Mouse (Mus musculus): ENCODE results near the gene Btnl9. TPM values are rescaled to one million over a fixed set of nuclear protein-coding genes. Genes with fewer than 3 reads are reported as not detected.

Gene Btnl9
- total and polyA plus RNA-seq, 2 experiments from 2014 or later: 11.2 to 33.4 TPM

DNA sequence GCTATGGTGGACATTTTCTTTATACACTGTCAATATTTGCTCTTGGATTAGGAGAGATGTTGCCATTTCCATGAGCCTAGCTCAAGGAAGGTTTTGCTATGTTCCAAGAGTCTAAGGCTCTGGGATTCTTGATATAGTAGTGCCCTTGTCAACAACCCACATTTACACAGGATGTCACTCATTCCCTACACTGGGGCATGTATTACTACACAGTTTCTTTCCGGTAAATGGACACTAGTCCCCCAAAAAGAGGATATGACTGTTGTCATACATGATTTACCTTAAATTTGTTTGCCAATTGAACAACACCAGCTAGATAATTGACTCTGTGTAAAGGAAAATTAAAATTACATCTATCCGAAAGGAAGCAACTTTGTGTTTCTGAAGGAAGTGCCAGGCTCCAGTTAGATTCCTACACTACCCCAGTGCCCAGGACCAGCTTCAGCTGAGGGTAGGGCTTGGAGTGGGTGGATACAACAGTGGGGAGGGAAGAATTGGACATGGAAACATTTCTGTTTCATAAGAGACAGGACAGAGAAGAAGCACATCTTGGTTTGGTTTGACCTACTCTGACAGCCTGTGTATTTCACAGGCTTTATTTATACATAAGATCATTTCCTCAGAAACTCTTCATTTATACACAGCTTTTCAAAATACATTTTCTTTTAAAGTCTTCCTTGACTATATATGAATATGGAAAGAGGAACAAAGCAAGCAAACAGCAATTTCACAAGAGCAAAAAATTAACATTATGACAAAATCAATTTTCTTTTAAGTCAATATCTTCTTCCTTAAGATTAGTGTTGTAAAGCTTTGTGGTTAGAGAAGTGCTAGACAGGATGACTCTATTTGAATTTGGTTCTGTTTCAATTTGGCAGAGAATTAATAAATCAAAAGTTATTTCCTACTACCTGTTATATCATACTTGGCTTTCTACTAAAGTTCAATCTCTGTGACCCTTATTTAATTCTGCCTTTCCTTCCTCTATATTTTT, 29.8 kb downstream of the Btnl9 start:
- 81% methylated on average over 2 of the region's 2 CpGs for WGBS

DNA sequence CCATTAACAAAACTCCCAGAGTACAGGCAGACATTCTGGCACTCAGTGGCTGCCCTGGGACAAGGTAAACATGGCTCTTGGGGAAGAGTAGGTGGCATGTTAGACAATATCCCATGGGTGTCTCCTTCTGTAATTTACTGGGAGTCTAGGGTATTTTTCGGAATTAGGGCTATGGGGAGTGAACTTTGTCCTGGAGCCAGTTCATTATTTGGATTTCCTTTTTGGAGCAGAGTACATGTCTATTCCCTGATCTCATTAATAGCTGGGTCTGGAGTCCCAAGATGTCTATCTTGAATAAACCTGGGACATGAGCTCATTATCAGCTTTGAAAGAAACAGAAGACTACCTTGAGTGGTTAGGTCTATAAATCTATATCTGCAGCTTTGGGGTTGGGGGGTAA, 32.9 kb downstream of the Btnl9 start, which contains the start of gene Olfr1394:
Gene Olfr1394 (plus strand): TSS at position 301 of the 400 bp plus-strand sequence.
- 60% methylated on average over 1 of the region's 1 CpGs for WGBS
- Histone ChIP-seq H3K4me3 (ENCODE audit: low read depth, low read length) (no peak within 1 kb of the TSS), H3K9ac (replicated peaks; ENCODE audit: low read depth, low read length) (no peak within 1 kb of the TSS), H3K27me3 (ENCODE audit: control insufficient read depth, insufficient read depth, low read length) (no peaks in the 10 kb centered on the region), H3K4me2 (ENCODE audit: low read depth, low read length) (no peak within 1 kb of the TSS), H3K27ac (ENCODE audit: low read depth) (no peak within 1 kb of the TSS), H3K36me3 (replicated peaks; ENCODE audit: control insufficient read depth, insufficient read depth, low read length) (no peaks in the 10 kb centered on the region), H3K9me3 (replicated peaks; ENCODE audit: control insufficient read depth, low read length) (no peaks in the 10 kb centered on the region), H3K4me1 (ENCODE audit: control insufficient read depth, insufficient read depth) (no peaks in the 10 kb centered on the region)
- TF ChIP-seq CTCF (IDR thresholded peaks at IDR 0.05; ENCODE audit: low read depth) (no peak), EP300 (IDR thresholded peaks at IDR 0.05; ENCODE audit: low read depth) (no peak)
- DNase-seq (ENCODE audit: low spot score): no peak
- no peak for ATAC-seq (ENCODE audit: insufficient read depth, low read depth)

More for the DNA sequence above, 29.8 kb downstream of the Btnl9 start:
- Histone ChIP-seq H3K27me3 (ENCODE audit: control insufficient read depth, insufficient read depth, low read length) (no peaks in the 10 kb centered on the region), H3K27ac (ENCODE audit: low read depth) (no peak overlapping the region), H3K9me3 (replicated peaks; ENCODE audit: control insufficient read depth, low read length) (no peaks in the 10 kb centered on the region), H3K9ac (replicated peaks; ENCODE audit: low read depth, low read length) (no peak overlapping the region), H3K4me1 (ENCODE audit: control insufficient read depth, insufficient read depth) (no peaks in the 10 kb centered on the region), H3K36me3 (replicated peaks; ENCODE audit: control insufficient read depth, insufficient read depth, low read length) (no peaks in the 10 kb centered on the region), H3K4me2 (ENCODE audit: low read depth, low read length) (no peak overlapping the region), H3K4me3 (ENCODE audit: low read depth, low read length) (no peak overlapping the region)
- no peak for DNase-seq (ENCODE audit: low spot score)
- ATAC-seq (ENCODE audit: insufficient read depth, low read depth): no peak
- TF ChIP-seq EP300 (IDR thresholded peaks at IDR 0.05; ENCODE audit: low read depth) (no peak), CTCF (IDR thresholded peaks at IDR 0.05; ENCODE audit: low read depth) (no peak)

DNA sequence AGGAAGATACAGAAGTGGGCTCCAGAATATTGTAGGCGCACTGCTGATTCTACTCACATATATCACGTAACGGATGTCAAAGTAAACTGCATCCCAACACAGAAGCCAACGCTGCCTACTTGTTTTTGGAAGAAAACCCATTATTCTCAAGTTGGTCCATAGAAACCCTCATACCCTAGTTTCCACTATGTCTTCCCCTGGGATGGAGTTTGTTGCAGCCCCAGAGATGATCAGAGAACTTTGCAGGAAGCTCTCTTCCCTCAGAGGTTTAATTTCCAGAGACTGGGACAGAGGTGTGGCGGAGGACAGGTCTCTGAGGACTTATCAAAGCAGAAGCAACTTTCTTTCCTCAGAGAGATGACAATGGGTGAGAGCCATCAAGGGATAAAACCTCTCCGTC, 45.0 kb downstream of the Btnl9 start, which contains the start of gene Olfr1395:
Gene Olfr1395 (plus strand): TSS at position 301 of the 400 bp plus-strand sequence.
- Histone ChIP-seq H3K9ac (replicated peaks; ENCODE audit: low read depth, low read length) (no peak within 1 kb of the TSS), H3K27me3 (ENCODE audit: control insufficient read depth, insufficient read depth, low read length) (no peaks in the 10 kb centered on the region), H3K4me3 (ENCODE audit: low read depth, low read length) (no peak within 1 kb of the TSS), H3K27ac (ENCODE audit: low read depth) (no peak within 1 kb of the TSS), H3K4me2 (ENCODE audit: low read depth, low read length) (no peak within 1 kb of the TSS), H3K36me3 (replicated peaks; ENCODE audit: control insufficient read depth, insufficient read depth, low read length) (no peaks in the 10 kb centered on the region), H3K9me3 (replicated peaks; ENCODE audit: control insufficient read depth, low read length) (no peaks in the 10 kb centered on the region), H3K4me1 (ENCODE audit: control insufficient read depth, insufficient read depth) (no peaks in the 10 kb centered on the region)
- DNase-seq (ENCODE audit: low spot score) (no peak), ATAC-seq (ENCODE audit: insufficient read depth, low read depth) (no peak)
- WGBS: 83% methylated on average over 6 of the region's 6 CpGs
- TF ChIP-seq EP300 (IDR thresholded peaks at IDR 0.05; ENCODE audit: low read depth): no peak
- no peak for TF ChIP-seq CTCF (IDR thresholded peaks at IDR 0.05; ENCODE audit: low read depth)

DNA sequence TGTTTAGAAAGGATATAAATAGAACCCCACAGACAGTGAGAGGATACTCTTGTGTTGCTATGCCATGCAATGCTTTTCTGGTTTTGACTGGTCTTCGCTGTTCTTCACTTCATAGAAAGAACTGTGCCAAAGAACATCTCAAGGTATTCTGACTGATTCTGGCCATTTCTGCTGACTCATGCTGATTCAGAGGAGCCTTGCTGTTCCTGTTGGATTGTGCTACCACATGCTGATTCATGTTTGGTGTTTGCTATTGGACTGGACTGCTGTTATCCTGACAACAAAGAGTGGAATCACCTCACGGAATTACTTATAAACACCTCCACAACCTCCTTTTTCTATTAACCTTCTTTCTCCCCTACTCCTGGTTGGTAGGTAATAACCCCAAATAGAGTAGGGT, 62.8 kb downstream of the Btnl9 start:
- no peaks in the 10 kb centered on the region for H3K27me3 ChIP-seq (ENCODE audit: control insufficient read depth, insufficient read depth, low read length)
- no peaks in the 10 kb centered on the region for H3K36me3 ChIP-seq (replicated peaks; ENCODE audit: control insufficient read depth, insufficient read depth, low read length)
- 82% methylated on average over 2 of the region's 2 CpGs for WGBS
- ATAC-seq (ENCODE audit: insufficient read depth, low read depth): no peak
- TF ChIP-seq CTCF (IDR thresholded peaks at IDR 0.05; ENCODE audit: low read depth) (no peak), EP300 (IDR thresholded peaks at IDR 0.05; ENCODE audit: low read depth) (no peak)
- H3K9me3 ChIP-seq (replicated peaks; ENCODE audit: control insufficient read depth, low read length): no peaks in the 10 kb centered on the region
- H3K27ac ChIP-seq (ENCODE audit: low read depth): no peak overlapping the region
- no peak overlapping the region for H3K4me3 ChIP-seq (ENCODE audit: low read depth, low read length)
- no peak overlapping the region for H3K9ac ChIP-seq (replicated peaks; ENCODE audit: low read depth, low read length)
- no peaks in the 10 kb centered on the region for H3K4me1 ChIP-seq (ENCODE audit: control insufficient read depth, insufficient read depth)
- no peak overlapping the region for H3K4me2 ChIP-seq (ENCODE audit: low read depth, low read length)
- DNase-seq (ENCODE audit: low spot score): no peak

DNA sequence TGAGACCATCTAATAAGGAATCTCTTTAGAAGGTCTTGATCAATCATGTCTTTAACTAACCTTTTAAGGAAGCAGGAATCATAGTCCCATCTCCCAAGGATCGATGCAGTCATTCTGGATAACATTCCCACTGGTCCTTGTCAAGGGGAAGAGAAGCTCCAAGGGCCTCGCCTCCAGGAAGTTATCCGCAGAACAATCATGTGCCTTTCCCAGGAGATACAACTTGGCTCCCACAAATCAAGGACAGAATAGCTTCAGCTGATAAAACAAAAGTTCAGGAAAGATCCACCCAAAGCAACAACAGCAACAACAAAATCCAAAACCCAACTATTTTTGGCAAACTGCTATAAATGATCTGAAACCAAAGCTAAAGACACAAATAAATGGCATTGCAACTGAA, 67.3 kb downstream of the Btnl9 start:
- TF ChIP-seq CTCF (IDR thresholded peaks at IDR 0.05; ENCODE audit: low read depth) (no peak), EP300 (IDR thresholded peaks at IDR 0.05; ENCODE audit: low read depth) (no peak)
- H3K4me3 ChIP-seq (ENCODE audit: low read depth, low read length): no peak overlapping the region
- H3K9ac ChIP-seq (replicated peaks; ENCODE audit: low read depth, low read length): no peak overlapping the region
- no peak for DNase-seq (ENCODE audit: low spot score)
- H3K4me2 ChIP-seq (ENCODE audit: low read depth, low read length): no peak overlapping the region
- H3K9me3 ChIP-seq (replicated peaks; ENCODE audit: control insufficient read depth, low read length): no peaks in the 10 kb centered on the region
- H3K27me3 ChIP-seq (ENCODE audit: control insufficient read depth, insufficient read depth, low read length): no peaks in the 10 kb centered on the region
- H3K4me1 ChIP-seq (ENCODE audit: control insufficient read depth, insufficient read depth): no peaks in the 10 kb centered on the region
- ATAC-seq (ENCODE audit: insufficient read depth, low read depth): no peak
- no peak overlapping the region for H3K27ac ChIP-seq (ENCODE audit: low read depth)
- H3K36me3 ChIP-seq (replicated peaks; ENCODE audit: control insufficient read depth, insufficient read depth, low read length): no peaks in the 10 kb centered on the region
- 58% methylated on average over 3 of the region's 3 CpGs for WGBS

Other genes starting within 250 kb of the Btnl9 start
- gene Psme2b, start 241.0 kb downstream of the Btnl9 start, total RNA-seq (2014; rRNA removed; ENCODE audit: low replicate concordance): 0.42 and 0.93 TPM in 2 replicates
- 2.6 and 3.5 TPM in 2 replicates for gene Psme2b, start 241.0 kb downstream of the Btnl9 start, polyA plus RNA-seq (2015; fragmentation: Nextera tagmentation; extraction: Ambion mirVana)
- 1.7 TPM in 1 of 2 replicates, not detected in the other for gene Olfr56, start 208.3 kb downstream of the Btnl9 start, total RNA-seq (2014; rRNA removed; ENCODE audit: low replicate concordance)
- 0.05 TPM in 1 of 2 replicates, not detected in the other for gene Olfr56, start 208.3 kb downstream of the Btnl9 start, polyA plus RNA-seq (2015; fragmentation: Nextera tagmentation; extraction: Ambion mirVana)
- gene 9930111J21Rik1, start 207.8 kb downstream of the Btnl9 start, total RNA-seq (2014; rRNA removed; ENCODE audit: low replicate concordance): 2.5 and 4.9 TPM in 2 replicates
- 0.49 and 0.52 TPM in 2 replicates for gene 9930111J21Rik1, start 207.8 kb downstream of the Btnl9 start, polyA plus RNA-seq (2015; fragmentation: Nextera tagmentation; extraction: Ambion mirVana)
- not detected in 2 replicates for gene Gm12185, start 194.9 kb downstream of the Btnl9 start, total RNA-seq (2014; rRNA removed; ENCODE audit: low replicate concordance)
- 0.03 TPM in 1 of 2 replicates, not detected in the other for gene Gm12185, start 194.9 kb downstream of the Btnl9 start, polyA plus RNA-seq (2015; fragmentation: Nextera tagmentation; extraction: Ambion mirVana)
- gene Tgtp1, start 193.0 kb downstream of the Btnl9 start, total RNA-seq (2014; rRNA removed; ENCODE audit: low replicate concordance): 0.39 TPM in 1 of 2 replicates, not detected in the other
- gene Tgtp1, start 193.0 kb downstream of the Btnl9 start, polyA plus RNA-seq (2015; fragmentation: Nextera tagmentation; extraction: Ambion mirVana): 0.14 and 0.25 TPM in 2 replicates
- 2.7 and 8.2 TPM in 2 replicates for gene 9930111J21Rik2, start 135.9 kb downstream of the Btnl9 start, total RNA-seq (2014; rRNA removed; ENCODE audit: low replicate concordance)
- gene 9930111J21Rik2, start 135.9 kb downstream of the Btnl9 start, polyA plus RNA-seq (2015; fragmentation: Nextera tagmentation; extraction: Ambion mirVana): 1.1 and 1.2 TPM in 2 replicates
- gene Tgtp2, start 123.0 kb downstream of the Btnl9 start, total RNA-seq (2014; rRNA removed; ENCODE audit: low replicate concordance): 0.08 TPM in 1 of 2 replicates, not detected in the other
- 0.36 and 0.54 TPM in 2 replicates for gene Tgtp2, start 123.0 kb downstream of the Btnl9 start, polyA plus RNA-seq (2015; fragmentation: Nextera tagmentation; extraction: Ambion mirVana)
- gene Ifi47, start 110.6 kb downstream of the Btnl9 start, total RNA-seq (2014; rRNA removed; ENCODE audit: low replicate concordance): 2.0 and 2.1 TPM in 2 replicates
- gene Ifi47, start 110.6 kb downstream of the Btnl9 start, polyA plus RNA-seq (2015; fragmentation: Nextera tagmentation; extraction: Ambion mirVana): 1.4 and 1.8 TPM in 2 replicates
- gene Olfr1396, start 72.3 kb downstream of the Btnl9 start, total RNA-seq (2014; rRNA removed; ENCODE audit: low replicate concordance): 20.3 TPM in 1 of 2 replicates, not detected in the other
- 0.45 and 0.59 TPM in 2 replicates for gene Olfr1396, start 72.3 kb downstream of the Btnl9 start, polyA plus RNA-seq (2015; fragmentation: Nextera tagmentation; extraction: Ambion mirVana)
- not detected in 2 replicates for gene Olfr1395, start 44.9 kb downstream of the Btnl9 start, total RNA-seq (2014; rRNA removed; ENCODE audit: low replicate concordance)
- gene Olfr1395, start 44.9 kb downstream of the Btnl9 start, polyA plus RNA-seq (2015; fragmentation: Nextera tagmentation; extraction: Ambion mirVana): not detected in 2 replicates
- gene Olfr1394, start 32.8 kb downstream of the Btnl9 start, total RNA-seq (2014; rRNA removed; ENCODE audit: low replicate concordance): not detected in 2 replicates
- not detected in 2 replicates for gene Olfr1394, start 32.8 kb downstream of the Btnl9 start, polyA plus RNA-seq (2015; fragmentation: Nextera tagmentation; extraction: Ambion mirVana)
- gene Zfp62, start 16.1 kb upstream of the Btnl9 start, total RNA-seq (2014; rRNA removed; ENCODE audit: low replicate concordance): 7.4 and 22.9 TPM in 2 replicates
- gene Zfp62, start 16.1 kb upstream of the Btnl9 start, polyA plus RNA-seq (2015; fragmentation: Nextera tagmentation; extraction: Ambion mirVana): 19.0 and 20.4 TPM in 2 replicates
- gene Mgat1, start 57.0 kb upstream of the Btnl9 start, total RNA-seq (2014; rRNA removed; ENCODE audit: low replicate concordance): 115 and 163 TPM in 2 replicates
- gene Mgat1, start 57.0 kb upstream of the Btnl9 start, polyA plus RNA-seq (2015; fragmentation: Nextera tagmentation; extraction: Ambion mirVana): 42.3 and 45.7 TPM in 2 replicates
- gene Olfr1393, start 91.1 kb upstream of the Btnl9 start, total RNA-seq (2014; rRNA removed; ENCODE audit: low replicate concordance): not detected in 2 replicates
- 0.19 and 0.30 TPM in 2 replicates for gene Olfr1393, start 91.1 kb upstream of the Btnl9 start, polyA plus RNA-seq (2015; fragmentation: Nextera tagmentation; extraction: Ambion mirVana)
- not detected in 2 replicates for gene Olfr1392, start 98.1 kb upstream of the Btnl9 start, total RNA-seq (2014; rRNA removed; ENCODE audit: low replicate concordance)
- not detected in 2 replicates for gene Olfr1392, start 98.1 kb upstream of the Btnl9 start, polyA plus RNA-seq (2015; fragmentation: Nextera tagmentation; extraction: Ambion mirVana)
- not detected in 2 replicates for gene Olfr10, start 117.6 kb upstream of the Btnl9 start, total RNA-seq (2014; rRNA removed; ENCODE audit: low replicate concordance)
- not detected in 2 replicates for gene Olfr10, start 117.6 kb upstream of the Btnl9 start, polyA plus RNA-seq (2015; fragmentation: Nextera tagmentation; extraction: Ambion mirVana)
- gene Olfr1391, start 135.6 kb upstream of the Btnl9 start, total RNA-seq (2014; rRNA removed; ENCODE audit: low replicate concordance): not detected in 2 replicates
- not detected in 2 replicates for gene Olfr1391, start 135.6 kb upstream of the Btnl9 start, polyA plus RNA-seq (2015; fragmentation: Nextera tagmentation; extraction: Ambion mirVana)
- not detected in 2 replicates for gene Olfr1390, start 148.0 kb upstream of the Btnl9 start, total RNA-seq (2014; rRNA removed; ENCODE audit: low replicate concordance)
- gene Olfr1390, start 148.0 kb upstream of the Btnl9 start, polyA plus RNA-seq (2015; fragmentation: Nextera tagmentation; extraction: Ambion mirVana): not detected in 2 replicates
- gene Olfr1389, start 235.9 kb upstream of the Btnl9 start, total RNA-seq (2014; rRNA removed; ENCODE audit: low replicate concordance): not detected in 2 replicates
- gene Olfr1389, start 235.9 kb upstream of the Btnl9 start, polyA plus RNA-seq (2015; fragmentation: Nextera tagmentation; extraction: Ambion mirVana): not detected in 2 replicates
- not detected in 2 replicates for gene Olfr1388, start 249.5 kb upstream of the Btnl9 start, total RNA-seq (2014; rRNA removed; ENCODE audit: low replicate concordance)
- gene Olfr1388, start 249.5 kb upstream of the Btnl9 start, polyA plus RNA-seq (2015; fragmentation: Nextera tagmentation; extraction: Ambion mirVana): not detected in 2 replicates

Measured in heart, postnatal 0 days (tissue).